Mouse (Mus musculus): ENCODE results near the gene Vmn1r210.
"Not testable (repeated sequence)": the region's sequence is repeated elsewhere in the genome, so short reads cannot be mapped to it uniquely, and the experiment has no call there.

- TF ChIP-seq CTCF, EP300 (IDR thresholded peaks at IDR 0.05; ENCODE audit: low read depth): not testable (repeated sequence)
These were observed 43.1 kb downstream of the Vmn1r210 start for GRCm38 (mm10) chr13:22788096-22788495.

All from liver, postnatal 0 days (tissue).